Mouse (Mus musculus) neural tube, embryonic 14.5 days (tissue): Measurements from ENCODE around the gene Aanat. TPM values are rescaled to one million over a fixed set of nuclear protein-coding genes. Genes with fewer than 3 reads are reported as not detected.

Experiments used
- ATAC-seq: fragments of 200-750 bp; cut with Nextera tagmentation; 2 replicates; pipeline ENCODE4 v1.8.0; 2017; ENCODE audit warnings: low read depth, mild to moderate bottlenecking, moderate TSS enrichment, moderate library complexity
- H3K27ac ChIP-seq: fragments of 300-500 bp; sonication (generic); 2 replicates; pipeline ENCODE4 v1.5.1; 2014; ENCODE audit warnings: low read depth, mild to moderate bottlenecking, control low read depth, low read length, moderate library complexity, mixed read lengths
- H3K27me3 ChIP-seq: fragments of 300-500 bp; sonication (generic); 2 replicates; pipeline ENCODE4 v1.6.1; 2014; ENCODE audit warnings: low read length; ENCODE audit not compliant: control insufficient read depth, insufficient read depth
- H3K36me3 ChIP-seq: fragments of 300-500 bp; sonication (generic); 2 replicates; pipeline ENCODE4 v1.6.1; 2014; ENCODE audit warnings: low read length, mixed read lengths; ENCODE audit not compliant: control insufficient read depth, insufficient read depth
- H3K4me1 ChIP-seq: fragments of 300-500 bp; sonication (generic); 2 replicates; pipeline ENCODE4 v1.6.1; 2014; ENCODE audit warnings: low read length; ENCODE audit not compliant: control insufficient read depth, insufficient read depth
- H3K4me2 ChIP-seq: fragments of 300-500 bp; sonication (generic); 2 replicates; pipeline ENCODE4 v1.6.1; 2014; ENCODE audit warnings: mild to moderate bottlenecking, low read depth, low read length, control low read depth
- H3K4me3 ChIP-seq: fragments of 300-500 bp; sonication (generic); 2 replicates; pipeline ENCODE4 v1.5.1; 2014; ENCODE audit warnings: low read depth, low read length, control low read depth, mixed read lengths
- H3K9ac ChIP-seq: fragments of 300-500 bp; sonication (generic); replicated peaks from 2 replicates; pipeline ENCODE4 v1.6.1; 2014; ENCODE audit warnings: low read depth, mild to moderate bottlenecking, control low read depth, low read length, mixed read lengths
- H3K9me3 ChIP-seq: fragments of 300-500 bp; sonication (generic); 2 replicates; pipeline ENCODE4 v1.6.1; 2016; ENCODE audit warnings: low read length; ENCODE audit not compliant: control insufficient read depth
- WGBS: fragments of 180-500 bp; shearing (Covaris S2); extraction: QIAGEN DNeasy Blood & Tissue Kit; methylation state at CpG from one replicate; pipeline ENCODE4 v1.1.7; 2014; 5-methylcytosine and 5-hydroxymethylcytosine counted together
- polyA plus RNA-seq: library from polyadenylated mRNA; unstranded; fragments of >200 nt; fragmentation: Nextera tagmentation; extraction: Ambion mirVana; gene quantifications from 2 replicates; pipeline ENCODE4 v1.2.1, GENCODE M21; 2014

Aanat gene
- 0.26 and 0.40 TPM in 2 replicates for polyA plus RNA-seq

DNA sequence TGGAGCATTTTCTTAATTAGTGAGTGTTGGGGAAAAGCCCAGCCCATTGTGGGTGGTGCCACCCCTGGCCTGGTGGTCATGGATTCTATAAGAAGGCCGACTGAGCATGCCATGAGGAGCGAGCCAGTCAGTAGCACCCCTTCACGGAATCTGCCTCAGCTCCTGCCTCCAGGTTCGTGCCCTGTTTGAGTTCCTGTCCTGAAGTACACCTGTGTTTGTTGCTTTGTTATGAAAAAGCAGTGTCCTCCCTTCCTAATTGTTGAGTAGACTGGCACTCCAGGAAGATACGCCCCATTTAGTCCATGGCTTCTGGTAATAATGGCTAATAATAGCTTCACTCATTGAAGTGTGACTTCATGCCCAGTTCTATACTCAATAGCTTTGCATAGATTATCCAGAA, at the start of gene Aanat:
Gene Aanat (plus strand): TSS at position 123 of the 400 bp plus-strand sequence.
- H3K4me3 ChIP-seq, result no peak within 1 kb of the TSS
- 0 out of 2 replicates have a peak within 1 kb of the TSS, but pooled peaks have one; percentile 16 for H3K27ac ChIP-seq
- no peaks in the 10 kb centered on the region for H3K27me3 ChIP-seq
- H3K4me2 ChIP-seq, result 0 out of 2 replicates have a peak within 1 kb of the TSS, but pooled peaks have one; percentile 5
- ATAC-seq, result no peak
- H3K9ac ChIP-seq, result no peak within 1 kb of the TSS
- H3K9me3 ChIP-seq, result no peaks in the 10 kb centered on the region
- no peaks in the 10 kb centered on the region for H3K36me3 ChIP-seq
- WGBS, result 60% methylated on average over 5 of the region's 5 CpGs
- 0 out of 2 replicates have a peak, but pooled peaks cover 10% of the 10 kb centered on the region for H3K4me1 ChIP-seq

DNA sequence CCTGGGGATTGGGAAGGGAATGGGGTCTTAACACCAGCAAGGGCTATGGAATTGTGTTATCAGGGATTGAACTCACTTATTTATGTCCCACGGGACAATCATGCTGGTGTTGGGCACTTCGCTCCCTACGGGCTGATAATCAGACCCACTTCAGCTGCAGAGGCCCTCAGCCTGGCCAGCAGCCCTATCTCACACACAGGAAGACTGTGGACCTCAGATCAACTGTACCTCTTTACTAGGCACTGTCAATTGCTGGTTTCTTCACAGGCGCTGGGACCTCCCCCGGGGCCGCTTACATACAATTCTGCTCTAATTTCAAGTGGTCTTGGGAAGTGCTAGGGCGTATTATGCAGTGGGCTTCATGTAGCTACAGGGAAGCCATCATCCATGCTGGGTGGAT, 49.5 kb upstream of the Aanat start:
- no peaks in the 10 kb centered on the region for H3K9me3 ChIP-seq
- H3K9ac ChIP-seq, result no peak overlapping the region
- no peak overlapping the region for H3K27ac ChIP-seq
- peaks cover 20% of the 10 kb centered on the region for H3K27me3 ChIP-seq
- peaks cover 28% of the 10 kb centered on the region for H3K36me3 ChIP-seq
- no peak overlapping the region for H3K4me2 ChIP-seq
- peaks cover 20% of the 10 kb centered on the region for H3K4me1 ChIP-seq
- WGBS, result 82% methylated on average over 7 of the region's 7 CpGs
- no peak for ATAC-seq
- H3K4me3 ChIP-seq, result no peak overlapping the region

DNA sequence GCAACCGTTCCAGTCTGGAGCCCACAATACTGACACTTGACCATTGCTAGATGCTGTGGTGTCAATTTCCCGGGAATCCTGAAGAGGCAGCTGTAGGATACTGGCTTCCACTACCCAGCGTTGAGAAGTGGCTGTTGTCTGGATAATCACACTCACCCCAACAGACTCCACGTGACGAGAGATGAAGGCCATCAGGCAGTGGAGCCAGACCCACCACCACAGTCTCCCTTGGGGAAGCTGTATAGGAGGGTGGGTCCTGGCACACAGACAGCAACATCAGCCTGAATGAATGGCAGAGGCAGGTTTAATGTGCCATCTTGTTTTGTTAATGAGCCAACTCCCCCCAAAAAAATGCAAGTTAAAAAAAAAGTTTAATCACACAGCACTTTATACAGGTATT, 48.8 kb upstream of the Aanat start:
- Histone ChIP-seq H3K4me2 (no peak overlapping the region), H3K9ac (no peak overlapping the region), H3K4me1 (peaks cover 14% of the 10 kb centered on the region; the same call in 1 of the 2 replicates), H3K27ac (no peak overlapping the region), H3K36me3 (peaks cover 35% of the 10 kb centered on the region), H3K9me3 (no peaks in the 10 kb centered on the region), H3K4me3 (no peak overlapping the region), H3K27me3 (peaks cover 20% of the 10 kb centered on the region)
- no peak for ATAC-seq
- WGBS, result 88% methylated on average over 5 of the region's 5 CpGs

GRCm38 (mm10) chr11:116538142-116538735, 48.0 kb upstream of the Aanat start:
- 92% methylated on average over 12 of the region's 12 CpGs for WGBS
- peaks cover 13% of the 10 kb centered on the region; the same call in 1 of the 2 replicates for H3K27me3 ChIP-seq
- peaks cover 44% of the 10 kb centered on the region for H3K36me3 ChIP-seq
- H3K4me3 ChIP-seq, result no peak overlapping the region
- no peak overlapping the region for H3K4me2 ChIP-seq
- no peak for ATAC-seq
- no peak overlapping the region for H3K27ac ChIP-seq
- H3K9me3 ChIP-seq, result no peaks in the 10 kb centered on the region
- peaks cover 8% of the 10 kb centered on the region; the same call in 1 of the 2 replicates for H3K4me1 ChIP-seq
- no peak overlapping the region for H3K9ac ChIP-seq

GRCm38 (mm10) chr11:116541183-116541582, 45.0 kb upstream of the Aanat start:
- Histone ChIP-seq H3K4me2 (no peak overlapping the region), H3K9me3 (no peaks in the 10 kb centered on the region), H3K4me1 (no peaks in the 10 kb centered on the region), H3K36me3 (peaks cover 72% of the 10 kb centered on the region), H3K9ac (no peak overlapping the region), H3K4me3 (no peak overlapping the region), H3K27me3 (no peaks in the 10 kb centered on the region), H3K27ac (no peak overlapping the region)
- 95% methylated on average over 11 of the region's 11 CpGs for WGBS
- no peak for ATAC-seq

DNA sequence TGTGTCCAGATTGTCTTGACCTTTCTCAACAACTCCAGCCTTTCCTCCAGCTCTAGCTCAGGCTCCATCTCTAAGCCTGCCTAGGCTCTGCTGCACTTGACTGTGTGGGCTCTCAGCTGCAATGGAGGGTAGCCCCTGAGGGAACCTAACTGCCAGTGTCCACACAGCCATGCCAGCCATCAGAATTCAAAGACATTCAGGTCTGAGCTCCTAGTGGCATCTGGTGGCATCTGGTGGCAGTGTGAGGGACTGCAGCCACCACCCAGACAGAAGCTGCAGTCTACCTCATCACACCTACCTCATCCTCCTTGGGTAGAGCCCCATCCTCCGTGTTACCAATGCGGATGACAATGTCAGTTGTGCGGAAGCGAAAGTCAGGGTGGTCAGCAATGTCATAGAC, 43.1 kb upstream of the Aanat start:
- H3K4me1 ChIP-seq, result no peaks in the 10 kb centered on the region
- no peak overlapping the region for H3K9ac ChIP-seq
- H3K36me3 ChIP-seq, result peaks cover 74% of the 10 kb centered on the region
- peak; percentile 44; the same call in 1 of the 2 replicates for ATAC-seq
- WGBS, result 88% methylated on average over 4 of the region's 4 CpGs
- H3K4me3 ChIP-seq, result no peak overlapping the region
- no peak overlapping the region; the same call in 1 of the 2 replicates for H3K27ac ChIP-seq
- no peaks in the 10 kb centered on the region for H3K27me3 ChIP-seq
- no peaks in the 10 kb centered on the region for H3K9me3 ChIP-seq
- no peak overlapping the region for H3K4me2 ChIP-seq

DNA sequence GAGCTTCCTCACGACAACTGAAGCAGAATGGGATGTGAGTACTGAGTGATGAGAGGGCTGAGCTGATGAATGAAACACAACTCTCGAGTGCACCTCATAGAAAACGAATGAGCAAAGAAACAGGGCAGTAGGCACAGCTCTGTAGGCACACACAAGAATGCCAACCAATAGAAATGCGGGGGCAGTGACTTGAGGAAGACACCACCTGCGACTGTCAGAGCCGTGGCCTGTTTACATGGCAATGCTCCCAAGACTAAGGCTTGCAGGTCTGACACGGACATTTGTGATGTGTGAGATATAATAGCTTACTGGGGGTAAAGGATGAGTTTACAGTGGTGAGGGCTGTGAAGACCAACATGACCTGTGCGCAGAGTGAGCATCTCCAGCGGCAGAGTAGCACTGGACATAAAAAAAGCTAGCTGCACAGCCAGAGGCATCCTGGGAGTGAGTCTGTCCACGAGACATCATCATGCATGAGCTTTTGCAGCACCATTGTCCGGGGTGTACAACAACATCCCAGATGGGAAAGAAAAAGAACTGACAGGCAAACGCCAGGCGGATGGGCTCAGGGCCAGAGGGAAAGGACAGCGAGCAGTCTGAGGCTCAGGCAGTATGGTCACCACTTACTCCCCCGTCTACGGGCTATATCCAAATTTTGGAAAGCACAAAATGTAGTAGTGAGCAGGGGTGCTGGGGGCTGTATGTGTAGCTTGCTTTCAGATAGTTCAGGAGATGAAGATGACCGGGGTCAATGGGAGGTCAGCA, 38.8 kb upstream of the Aanat start:
- 0 out of 2 replicates have a peak, but pooled peaks cover 10% of the 10 kb centered on the region for H3K4me1 ChIP-seq
- H3K9ac ChIP-seq, result no peak overlapping the region
- H3K36me3 ChIP-seq, result peaks cover 43% of the 10 kb centered on the region
- no peak overlapping the region for H3K4me3 ChIP-seq
- no peaks in the 10 kb centered on the region for H3K27me3 ChIP-seq
- ATAC-seq, result no peak
- H3K27ac ChIP-seq, result no peak overlapping the region
- no peaks in the 10 kb centered on the region for H3K9me3 ChIP-seq
- no peak overlapping the region for H3K4me2 ChIP-seq
- WGBS, result 85% methylated on average over 17 of the region's 17 CpGs

- Histone ChIP-seq H3K27ac (no peak overlapping the region), H3K9ac (no peak overlapping the region), H3K36me3 (peaks cover 31% of the 10 kb centered on the region), H3K4me2 (no peak overlapping the region), H3K4me3 (no peak overlapping the region), H3K27me3 (no peaks in the 10 kb centered on the region), H3K9me3 (no peaks in the 10 kb centered on the region), H3K4me1 (0 out of 2 replicates have a peak, but pooled peaks cover 10% of the 10 kb centered on the region)
- ATAC-seq, result no peak
- 97% methylated on average over 9 of the region's 9 CpGs for WGBS
These were observed 37.5 kb upstream of the Aanat start for GRCm38 (mm10) chr11:116548780-116549179.
